Mouse (Mus musculus) ZHBTc4 (cell line): ENCODE measurements around the gene Ugt1a6a.

ENCODE experiments used
- DNase-seq: peaks from one replicate; pipeline ENCODE4 v3.0.0-alpha.2; 2011; ENCODE audit warnings: low read depth, low spot score

The Ugt1a6a gene

GRCm38 (mm10) chr1:88249596-88249995, 115.0 kb downstream of the Ugt1a6a start:
- DNase-seq = no peak

DNA sequence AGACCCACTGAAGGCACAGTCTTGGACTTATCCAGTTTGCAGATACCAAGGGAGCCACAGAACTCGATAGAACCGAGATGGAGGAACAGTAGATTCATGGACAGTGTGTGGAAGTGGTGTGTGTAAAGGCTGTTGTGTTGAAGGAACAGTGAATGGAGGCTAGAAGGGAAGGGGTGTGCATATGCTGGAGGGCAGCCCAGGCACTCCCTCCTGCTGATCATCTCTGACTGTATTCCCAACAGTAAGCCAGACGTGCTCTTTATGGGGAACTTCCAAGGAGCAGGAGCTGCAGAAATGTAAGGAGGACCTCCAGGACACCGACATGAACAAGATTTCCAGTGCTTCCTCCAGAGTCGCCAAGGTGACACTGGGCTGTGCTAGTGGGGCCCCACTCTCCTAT, 115.4 kb downstream of the Ugt1a6a start:
- no peak for DNase-seq

- DNase-seq = no peak
These were observed 118.5 kb downstream of the Ugt1a6a start for GRCm38 (mm10) chr1:88253106-88253505.

DNA sequence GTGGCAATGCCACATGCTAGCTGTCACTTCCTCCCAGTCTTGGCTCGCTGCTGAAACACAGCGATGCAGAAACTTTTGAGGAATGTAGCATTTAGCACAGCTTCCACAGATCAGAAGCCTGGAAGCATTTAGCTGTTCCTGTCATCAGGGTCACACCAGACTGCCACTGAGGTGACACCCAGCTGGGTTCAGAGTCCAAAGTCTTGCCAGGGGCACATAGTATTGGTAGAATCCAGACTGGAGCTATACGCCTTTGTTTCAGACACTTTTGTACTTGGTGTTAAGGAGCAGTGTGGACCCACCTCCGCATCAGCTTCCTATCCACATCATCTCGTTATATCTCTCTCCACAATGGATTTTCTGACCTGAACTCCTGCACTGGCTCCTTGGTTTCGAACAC, 118.9 kb downstream of the Ugt1a6a start:
- no peak for DNase-seq

- no peak for DNase-seq
These were observed 120.3 kb downstream of the Ugt1a6a start for GRCm38 (mm10) chr1:88254793-88255465.

GRCm38 (mm10) chr1:88255466-88255857, 120.9 kb downstream of the Ugt1a6a start:
- no peak for DNase-seq

DNA sequence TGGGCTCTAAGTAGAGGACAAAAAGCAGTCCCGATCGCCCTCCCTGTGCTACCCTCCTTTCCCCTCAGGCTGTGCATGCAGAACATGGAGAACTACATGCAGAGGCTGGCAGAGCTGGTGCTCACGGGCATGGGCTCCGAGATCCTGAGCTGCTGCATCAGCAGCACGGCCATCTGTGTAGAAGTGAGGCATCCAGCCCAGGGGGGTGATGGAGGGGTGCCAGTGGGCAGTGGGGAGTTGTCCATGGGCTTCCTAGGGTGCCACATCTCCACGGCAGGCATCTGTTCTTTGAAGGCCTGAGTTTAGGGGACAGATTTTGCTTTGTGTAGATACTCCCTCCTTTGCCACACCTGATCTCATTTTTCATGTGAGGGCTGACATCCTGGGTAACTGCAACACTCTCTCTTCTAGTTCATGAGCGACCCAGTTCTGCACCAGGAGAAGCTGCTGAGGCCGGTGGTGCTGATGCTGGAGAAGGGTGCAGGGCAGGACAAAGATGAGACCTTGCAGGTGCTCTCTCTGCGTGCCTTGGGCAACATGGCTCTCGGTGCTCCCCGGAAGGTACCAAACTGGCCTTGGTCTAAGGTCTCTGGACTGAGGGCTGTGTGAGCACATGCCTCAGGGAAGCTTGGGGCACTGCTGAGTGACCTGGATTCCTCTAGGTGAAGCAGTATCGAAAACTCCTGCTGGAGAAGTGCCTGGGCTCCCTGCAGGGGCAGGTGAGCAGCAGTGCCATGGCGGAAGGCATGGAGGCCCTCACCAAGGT, 121.6 kb downstream of the Ugt1a6a start:
- no peak for DNase-seq

- DNase-seq = peak; percentile 42
These were observed 122.5 kb downstream of the Ugt1a6a start for GRCm38 (mm10) chr1:88256886-88257663.

DNA sequence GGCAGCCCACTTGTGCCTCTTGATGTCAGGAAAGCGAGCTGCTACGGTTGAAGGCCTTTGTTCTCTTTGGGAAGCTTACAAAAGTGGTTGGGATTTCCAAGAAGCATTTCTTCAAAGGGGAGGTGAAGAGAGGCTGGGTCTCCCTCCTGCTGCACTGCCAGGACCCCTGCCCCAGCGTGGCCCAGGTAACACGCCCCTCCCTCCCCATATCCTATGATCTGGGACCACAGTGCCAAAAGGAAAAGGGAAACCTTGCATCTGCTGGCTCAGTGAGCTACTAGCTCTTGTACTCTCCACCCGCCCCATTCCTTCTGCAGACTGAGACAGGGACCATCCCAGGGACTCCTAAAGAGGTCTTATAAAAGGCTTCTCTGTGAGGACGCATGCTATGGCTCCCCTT, 123.1 kb downstream of the Ugt1a6a start:
- no peak for DNase-seq

GRCm38 (mm10) chr1:88258361-88258760, 123.8 kb downstream of the Ugt1a6a start:
- no peak for DNase-seq

DNA sequence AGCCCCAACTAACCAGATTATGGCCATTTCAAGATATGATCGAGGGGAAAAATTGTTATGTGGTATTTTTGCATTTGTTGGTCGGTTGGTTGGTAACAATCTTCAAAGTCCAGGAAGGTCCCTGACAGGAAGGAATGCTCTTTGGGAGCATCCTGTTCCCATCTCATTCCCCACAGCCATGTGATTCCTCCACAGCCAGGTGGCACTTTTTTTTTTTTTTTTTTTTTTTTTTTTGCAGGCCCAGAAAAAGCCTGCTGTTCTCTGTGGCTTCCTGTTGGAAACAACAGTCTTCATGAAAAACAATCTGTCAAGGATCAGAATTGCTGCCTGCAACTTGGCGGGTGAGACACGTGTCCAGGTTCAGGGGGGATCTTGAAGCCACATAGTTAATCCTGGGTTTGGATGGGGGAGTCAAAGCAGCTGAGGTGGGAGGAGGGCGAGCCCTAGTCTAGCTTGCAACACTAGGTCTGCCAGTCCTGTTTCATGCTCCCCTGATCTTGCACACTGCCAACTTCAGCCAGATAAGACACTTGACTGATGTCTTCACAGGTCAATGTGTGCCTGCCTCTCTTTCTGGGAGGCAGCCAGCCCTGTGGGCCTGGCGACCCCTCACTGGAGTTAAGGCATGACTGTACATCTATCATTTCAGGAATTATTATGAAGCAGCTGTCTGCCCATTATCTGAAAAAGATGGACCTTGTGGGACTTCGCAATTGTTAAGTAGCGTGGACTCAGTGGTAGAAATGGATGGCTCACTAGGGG, 124.5 kb downstream of the Ugt1a6a start:
- DNase-seq = no peak

GRCm38 (mm10) chr1:88259643-88260024, 125.0 kb downstream of the Ugt1a6a start:
- no peak for DNase-seq

DNA sequence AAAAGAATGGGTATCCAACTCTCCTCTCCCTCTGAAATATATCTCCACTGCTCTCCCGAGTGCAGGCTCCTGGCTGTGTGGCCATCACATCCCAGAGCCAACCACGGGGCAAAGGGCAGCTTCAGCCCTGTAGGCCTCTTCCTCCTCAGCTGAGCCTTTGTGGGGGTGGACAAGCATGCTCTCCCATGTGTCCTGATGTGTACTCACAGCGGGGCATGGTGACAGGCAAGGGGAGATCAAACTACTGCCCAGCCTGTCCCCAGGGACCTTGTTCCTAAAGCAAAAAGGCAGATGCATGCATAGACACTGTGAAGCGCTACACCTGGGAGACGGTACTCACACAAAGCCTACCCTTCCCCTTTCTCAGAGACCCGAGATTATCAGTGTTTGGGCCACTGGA, 125.5 kb downstream of the Ugt1a6a start:
- no peak for DNase-seq

GRCm38 (mm10) chr1:88260604-88261377, 126.2 kb downstream of the Ugt1a6a start:
- no peak for DNase-seq

DNA sequence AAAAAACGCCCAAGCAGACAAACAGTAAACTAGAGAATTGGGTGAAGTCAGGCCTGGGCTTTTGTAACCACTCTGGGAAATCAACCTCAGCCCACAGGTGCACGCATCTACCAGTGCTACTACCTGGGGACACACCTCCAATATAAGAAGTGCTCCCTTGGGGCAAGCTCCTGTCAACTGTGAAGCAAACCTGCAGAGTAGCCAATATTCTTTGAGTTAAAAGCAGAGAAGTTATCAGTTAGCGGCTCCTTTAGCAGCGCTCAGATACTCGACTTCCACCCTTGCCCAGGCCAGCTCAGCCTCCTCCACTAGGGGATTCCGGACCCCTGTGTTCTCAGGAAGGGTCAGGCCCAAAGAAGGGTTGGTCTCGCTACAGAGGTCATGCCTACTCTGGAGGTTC, 127.1 kb downstream of the Ugt1a6a start:
- DNase-seq = no peak

- DNase-seq = peak; percentile 64
These were observed 127.6 kb downstream of the Ugt1a6a start for GRCm38 (mm10) chr1:88262255-88262654.

DNA sequence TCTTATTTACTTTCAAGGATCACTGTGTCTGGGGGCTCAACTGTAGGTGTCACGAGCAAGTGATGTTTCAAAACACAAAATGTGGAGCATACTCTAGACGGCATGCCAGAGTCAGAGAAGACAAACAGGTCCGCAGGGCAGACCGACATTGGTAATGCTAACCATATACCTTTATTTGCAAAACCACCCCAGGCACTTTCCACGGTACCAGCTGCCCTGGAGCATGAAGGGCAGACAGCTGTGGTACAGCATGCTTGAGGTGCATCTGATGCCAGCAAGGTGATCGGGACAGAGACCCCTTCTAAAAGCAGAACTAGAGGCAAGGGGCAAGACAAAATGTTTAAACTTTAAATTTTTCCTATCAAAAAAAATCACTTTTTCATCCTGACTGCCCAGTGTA, 128.4 kb downstream of the Ugt1a6a start:
- no peak for DNase-seq

DNA sequence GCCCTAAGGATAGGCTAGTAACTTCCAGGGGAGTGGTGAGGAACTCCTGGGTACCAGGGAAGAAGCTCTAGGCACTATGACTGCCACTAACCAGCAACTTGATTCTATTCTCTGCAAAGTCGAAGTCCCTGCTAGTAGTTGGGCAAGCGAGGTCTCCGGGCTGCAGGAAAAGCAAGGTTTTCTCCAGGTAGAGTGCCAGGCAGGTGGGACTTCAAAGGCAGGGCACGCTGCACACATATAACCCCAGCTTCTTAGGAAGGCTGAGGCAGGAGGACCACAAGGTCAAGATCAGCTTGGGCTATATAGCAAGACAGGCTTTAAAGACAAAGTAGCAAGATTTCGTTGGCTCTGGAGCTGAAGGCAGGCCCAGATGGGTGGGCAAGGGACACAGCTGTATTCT, 129.2 kb downstream of the Ugt1a6a start:
- no peak for DNase-seq

DNA sequence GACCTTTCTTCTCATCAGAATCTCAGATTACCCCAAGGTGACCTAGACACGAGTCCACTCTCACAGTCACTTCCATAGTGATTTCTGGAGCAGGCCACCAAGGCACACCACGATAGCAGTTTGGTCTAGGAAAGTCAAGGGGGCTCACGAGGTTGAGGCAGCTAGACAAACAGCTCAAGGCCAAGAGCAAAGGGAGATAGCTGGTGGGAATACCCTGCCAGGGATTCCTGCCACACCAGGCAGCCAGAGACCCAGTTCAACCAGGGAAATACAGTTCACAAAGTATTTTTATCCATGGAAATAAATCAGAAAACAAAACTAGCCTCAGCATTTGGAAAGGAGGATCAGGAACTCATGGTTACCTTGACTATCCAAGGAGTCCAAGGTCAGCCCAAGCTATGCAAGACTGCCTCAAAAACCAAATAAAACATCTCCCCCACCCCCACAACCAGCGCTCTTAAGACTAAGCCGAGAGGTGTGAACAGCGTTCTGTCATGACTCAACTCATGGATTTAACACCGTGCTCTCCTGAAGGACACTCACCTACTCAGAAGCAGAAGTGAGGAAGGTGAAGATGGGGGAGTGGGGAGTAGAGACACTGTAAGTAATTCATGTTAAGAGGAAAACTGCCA, 129.7 kb downstream of the Ugt1a6a start:
- DNase-seq = no peak

GRCm38 (mm10) chr1:88264869-88265240, 130.2 kb downstream of the Ugt1a6a start:
- DNase-seq = no peak

GRCm38 (mm10) chr1:88266123-88266522, 131.5 kb downstream of the Ugt1a6a start:
- DNase-seq = no peak
